Mouse (Mus musculus) left cerebral cortex, postnatal 25 days (tissue): ENCODE measurements at regions not wholly inside any gene's neighbourhood (a gene's known extent, or its start where the extent isn't known, plus 50 kb on each side); places are given as distances from the start of the nearest gene placed in this dataset.

Experiments
- DNase-seq, 2 experiments: peaks; one replicate each; pipeline ENCODE4 v3.0.0; 2022; ENCODE audit warnings: low spot score in 2 of 2, mixed read lengths in 1 of 2
- intact Hi-C: fragments of 180-260 bp; cut with DNase I; formaldehyde crosslinking; loops from one replicate; pipeline ENCODE4 v1.15.1; 2025

DNA sequence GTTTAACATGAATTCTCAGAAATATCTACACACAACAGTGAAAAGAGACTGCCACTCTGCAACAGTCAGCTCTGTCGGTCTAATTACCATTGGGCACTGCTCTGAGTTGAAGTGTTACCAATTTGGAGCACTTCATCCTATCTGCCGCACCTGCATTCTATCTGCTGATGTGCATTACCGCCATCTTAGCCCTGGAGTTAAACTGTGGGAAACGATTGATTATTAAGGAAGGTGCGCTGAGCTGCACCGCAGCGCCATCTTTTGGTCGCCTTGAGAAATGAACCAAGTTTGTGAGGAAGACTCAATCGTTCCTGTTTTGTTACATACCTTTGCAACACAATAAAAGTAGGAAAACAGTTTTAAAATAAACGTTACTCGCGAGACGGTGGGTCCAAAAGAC lies 110.5 kb downstream of the Rergl start:
- intact Hi-C loops, result loop anchor here (5.0 kb wide), 2 partner anchors 914 to 1219 kb away; no protein-coding TSS in a partner anchor
- peak; percentile 49 to 60 for DNase-seq

DNA sequence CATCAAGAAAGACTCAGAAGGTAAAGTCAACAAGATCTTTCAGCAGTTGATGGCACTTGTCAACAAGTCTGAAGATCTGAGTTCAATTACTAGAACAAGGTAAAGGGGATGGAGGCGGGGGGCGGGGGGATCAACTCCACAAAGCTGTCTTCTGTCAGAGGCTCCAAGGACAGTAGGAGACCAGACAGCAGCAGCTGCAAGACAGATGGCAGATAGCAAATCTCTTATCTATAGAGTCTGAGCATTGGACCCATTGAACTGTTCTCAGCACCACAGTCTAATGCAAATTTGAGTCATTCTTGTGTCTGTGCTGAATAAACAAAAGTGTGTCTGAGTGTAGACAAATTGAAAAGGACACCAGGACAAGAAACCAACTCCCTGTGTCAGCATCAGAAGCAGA lies 150.8 kb downstream of the Rergl start:
- intact Hi-C loops, result no loop called here
- DNase-seq, result no peak

DNA sequence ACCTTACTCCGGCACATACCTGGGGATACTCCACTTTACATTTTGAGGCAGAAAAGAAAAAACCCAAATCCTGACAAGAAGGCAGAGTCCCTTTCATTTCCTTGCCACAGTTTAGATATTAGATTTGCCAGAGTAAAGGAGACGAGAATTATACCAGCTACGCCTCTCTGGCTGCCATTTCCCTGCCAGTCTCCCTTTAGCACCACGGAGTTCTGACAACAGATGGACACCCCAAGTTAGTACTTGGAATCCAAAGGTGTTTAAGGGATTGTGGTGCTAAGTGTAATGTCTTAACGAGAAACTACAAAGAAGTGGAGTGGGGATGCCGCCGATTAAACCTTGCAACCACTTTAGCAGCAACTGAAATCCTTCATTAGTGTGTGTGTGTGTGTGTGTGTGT lies 176.6 kb downstream of the Rergl start:
- DNase-seq, result peak in 1 of 2 experiments; percentile 35
- intact Hi-C loops, result no loop called here

DNA sequence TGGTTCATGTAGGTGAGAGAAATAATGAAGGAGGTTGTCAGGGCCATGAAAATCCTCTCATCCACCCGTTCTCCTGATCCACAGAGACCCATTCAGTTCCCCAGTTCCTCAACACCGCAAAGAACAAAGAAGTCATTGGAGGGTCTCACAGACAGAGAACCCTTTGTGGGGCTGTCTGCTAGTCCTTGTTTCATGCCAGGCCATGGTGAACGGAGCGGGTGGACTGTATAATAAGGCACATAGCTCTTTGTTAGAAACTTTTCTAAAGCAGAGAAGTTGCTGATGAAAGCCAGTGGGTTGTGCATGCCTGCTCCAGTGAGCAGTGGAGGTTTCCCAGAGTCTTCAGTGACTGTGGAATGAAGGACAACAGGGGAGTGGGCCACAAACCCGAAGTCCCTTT lies 194.1 kb downstream of the Rergl start:
- no peak for DNase-seq
- intact Hi-C loops, result no loop called here

DNA sequence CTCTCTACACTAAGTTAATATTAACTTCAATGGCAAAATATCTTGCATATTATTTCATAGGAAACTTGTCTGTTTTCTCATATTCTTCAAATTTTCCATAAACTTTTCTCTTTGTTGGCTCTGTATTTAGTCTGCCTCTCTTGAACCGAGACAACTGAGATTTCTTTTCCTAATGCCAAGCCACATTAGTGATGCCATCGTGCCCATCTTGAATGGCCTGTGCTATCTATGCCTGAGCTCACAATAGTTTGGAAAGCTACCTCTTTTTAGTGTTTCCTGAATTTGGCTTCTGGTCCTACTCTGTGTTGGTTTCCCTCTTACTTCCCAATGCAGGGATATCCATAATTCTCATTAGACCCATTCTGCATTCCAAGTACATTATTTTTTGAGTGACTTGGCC lies 197.5 kb downstream of the Rergl start:
- intact Hi-C loops, result no loop called here
- DNase-seq, result no peak

DNA sequence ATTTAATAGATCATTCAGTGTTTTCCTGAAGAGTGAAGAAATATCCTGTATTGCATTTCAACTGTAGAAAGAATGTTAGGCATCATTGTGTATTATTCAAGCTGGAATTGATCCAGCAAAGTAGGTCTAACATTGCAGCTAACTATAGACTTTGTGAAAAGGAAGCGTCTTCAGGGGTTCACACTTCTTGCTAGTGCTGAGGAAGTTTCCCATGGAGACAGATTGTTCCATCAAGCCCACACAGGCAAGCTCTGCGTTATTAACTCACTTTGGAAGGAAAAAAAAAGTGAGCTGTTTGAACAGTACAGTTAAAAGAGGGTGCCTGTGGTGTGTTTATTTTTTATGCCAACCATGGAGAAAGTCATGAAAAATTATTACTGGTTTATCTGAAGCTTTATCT lies 206.1 kb downstream of the Rergl start:
- DNase-seq, result peak; percentile 44 to 88
- intact Hi-C loops, result loop anchor here (5.0 to 10.0 kb wide), 3 partner anchors 38 to 141 kb away; no protein-coding TSS in a partner anchor

DNA sequence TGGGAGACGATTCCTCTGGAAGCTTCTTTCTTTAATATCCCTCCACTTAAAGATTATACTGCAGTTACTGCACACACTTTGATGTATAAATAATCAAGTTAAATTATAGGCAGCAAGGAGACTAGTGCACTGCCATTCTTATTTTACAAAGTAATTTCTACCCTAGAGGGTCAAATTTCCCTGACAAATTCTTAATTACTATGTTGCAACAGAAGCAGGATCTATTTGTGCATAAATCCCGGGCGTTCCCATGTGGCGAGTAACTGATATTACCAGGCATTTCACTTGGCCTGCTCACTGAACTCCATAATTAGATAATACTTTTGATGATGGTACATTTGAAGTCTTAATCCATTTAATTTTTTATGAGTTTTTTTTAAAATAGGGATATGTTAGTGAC lies 222.7 kb downstream of the Rergl start:
- intact Hi-C loops, result no loop called here
- DNase-seq, result no peak

DNA sequence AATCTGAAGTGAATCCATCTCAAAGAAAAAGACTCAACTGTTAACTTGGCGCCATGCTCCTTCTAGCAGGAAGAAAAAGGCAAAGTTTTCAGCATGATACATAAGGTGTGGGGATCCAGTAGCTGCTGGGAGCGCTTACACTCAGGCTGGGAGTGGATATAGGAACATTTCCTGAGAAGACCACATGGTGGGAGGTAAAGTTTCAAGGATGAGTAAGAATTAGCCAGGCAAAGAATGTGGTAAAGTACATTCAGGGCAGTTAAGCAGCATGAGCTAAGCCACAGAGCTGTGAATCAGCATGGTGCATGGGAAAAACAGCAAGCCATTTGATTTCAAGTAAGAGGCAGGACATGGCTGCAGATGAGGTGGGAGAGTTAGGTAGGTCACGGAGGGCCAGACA lies 226.3 kb downstream of the Rergl start:
- intact Hi-C loops, result no loop called here
- peak in 1 of 2 experiments; percentile 45 for DNase-seq

DNA sequence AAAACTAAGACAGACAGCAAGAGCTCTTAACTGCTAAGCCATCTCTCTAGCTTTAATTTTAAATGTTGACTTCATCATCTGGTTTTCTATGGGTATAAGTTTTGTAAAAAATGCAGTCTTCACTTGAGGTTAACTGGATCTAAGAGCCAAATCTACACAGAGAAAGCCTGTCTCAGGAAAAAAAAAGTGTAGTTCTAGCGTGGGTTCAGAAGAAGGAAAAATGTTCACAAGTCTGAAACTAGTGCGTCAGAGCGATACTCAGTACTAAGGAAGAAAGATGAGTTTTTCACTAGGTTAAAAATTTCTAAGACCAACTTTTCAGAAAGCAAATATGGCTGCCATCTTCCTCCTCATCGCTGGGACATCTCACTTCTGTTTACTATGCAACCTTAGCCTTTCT lies 248.1 kb downstream of the Rergl start:
- intact Hi-C loops, result loop anchor here (5.0 to 10.0 kb wide), 2 partner anchors 91 to 449 kb away; no protein-coding TSS in a partner anchor
- DNase-seq, result peak in 1 of 2 experiments; percentile 63

DNA sequence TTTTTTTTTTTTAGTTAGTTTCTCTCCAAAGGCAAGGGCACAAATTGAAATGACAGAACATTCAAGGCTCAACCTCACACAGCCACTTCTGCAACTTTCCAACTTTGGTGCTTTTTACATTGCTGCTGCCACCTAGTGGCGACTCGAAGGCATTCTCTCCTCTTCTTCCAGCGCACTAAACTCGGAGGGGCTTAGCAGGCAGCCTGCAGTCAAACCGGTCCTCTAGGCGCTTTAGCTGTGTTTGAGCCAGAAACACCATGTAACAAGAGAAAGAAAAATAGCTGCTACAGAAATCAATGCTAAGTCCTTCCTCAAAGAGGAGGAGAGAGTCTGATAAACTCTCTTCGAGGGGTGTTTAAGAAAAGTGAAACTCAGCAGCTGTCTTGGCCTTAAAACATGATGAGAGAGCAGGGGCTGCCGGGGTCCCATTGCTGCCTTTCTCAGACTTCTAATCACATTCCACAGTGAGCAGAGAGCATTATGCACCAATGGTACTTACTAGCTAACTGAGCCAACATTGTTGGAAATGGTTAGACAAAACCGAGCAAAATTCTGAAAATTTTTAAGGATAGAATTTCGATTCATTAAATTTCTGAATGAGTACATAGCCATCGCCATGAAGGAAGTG lies 252.7 kb downstream of the Rergl start:
- intact Hi-C loops, result loop anchor here (5.0 kb wide), 2 partner anchors 772 to 1077 kb away; no protein-coding TSS in a partner anchor
- DNase-seq, result peak; percentile 62 to 72

DNA sequence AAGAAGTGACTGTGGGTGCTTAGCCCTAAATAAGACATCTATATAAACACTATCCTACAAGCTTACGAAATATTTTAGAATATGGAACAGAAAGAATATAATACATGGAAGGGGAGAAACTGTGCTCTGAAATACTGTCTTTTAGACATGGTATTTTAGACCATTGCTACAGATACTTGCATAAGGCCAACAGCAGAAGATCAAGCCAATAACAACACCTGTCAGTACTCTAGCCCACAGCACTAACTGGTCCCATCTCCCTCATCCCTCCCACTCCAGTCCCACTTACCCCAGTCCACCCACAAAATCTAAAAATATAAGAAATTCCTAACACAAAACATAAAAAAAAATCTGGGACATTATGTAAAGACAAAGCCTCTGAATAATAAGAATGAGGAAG lies 275.6 kb downstream of the Rergl start:
- intact Hi-C loops, result no loop called here
- DNase-seq, result peak in 1 of 2 experiments; percentile 12

DNA sequence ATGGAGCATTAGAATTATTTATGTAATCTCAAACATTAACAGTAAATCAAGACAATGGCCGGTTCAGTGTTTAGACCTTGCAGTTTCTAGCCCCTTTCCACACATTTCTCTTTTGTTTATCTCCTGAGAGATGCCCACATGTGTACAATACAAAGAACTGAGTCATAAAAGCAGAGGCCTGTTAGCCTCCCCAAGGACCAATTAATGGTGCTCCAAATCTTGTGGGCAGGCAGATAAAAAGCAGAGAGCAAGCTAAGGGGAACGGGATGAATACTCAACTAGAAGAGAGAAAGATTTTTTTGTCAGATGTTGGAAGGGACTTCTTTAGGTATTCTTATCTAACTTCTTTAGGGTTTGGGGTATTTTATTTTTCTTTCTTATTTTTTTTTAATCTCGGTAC lies 287.3 kb downstream of the Rergl start:
- DNase-seq, result no peak
- intact Hi-C loops, result no loop called here

DNA sequence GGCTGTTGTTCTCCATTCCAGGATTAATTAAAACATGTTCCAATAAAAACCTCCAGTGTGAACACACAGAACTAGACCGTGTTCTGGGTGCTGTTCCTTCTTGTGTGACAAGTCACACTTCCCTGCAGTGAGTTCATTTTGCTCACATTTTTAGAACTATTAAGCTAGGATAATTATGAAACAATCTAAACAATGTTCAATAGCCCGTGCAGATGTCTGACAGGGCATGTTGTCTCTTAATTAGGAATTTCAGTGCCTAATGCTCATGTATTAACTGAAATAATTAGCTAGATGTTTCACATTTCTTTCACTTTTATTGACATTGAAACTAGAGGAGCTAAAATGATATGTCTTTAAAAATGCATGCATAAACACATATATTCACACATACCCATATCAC lies 291.5 kb downstream of the Rergl start:
- intact Hi-C loops, result no loop called here
- no peak for DNase-seq

DNA sequence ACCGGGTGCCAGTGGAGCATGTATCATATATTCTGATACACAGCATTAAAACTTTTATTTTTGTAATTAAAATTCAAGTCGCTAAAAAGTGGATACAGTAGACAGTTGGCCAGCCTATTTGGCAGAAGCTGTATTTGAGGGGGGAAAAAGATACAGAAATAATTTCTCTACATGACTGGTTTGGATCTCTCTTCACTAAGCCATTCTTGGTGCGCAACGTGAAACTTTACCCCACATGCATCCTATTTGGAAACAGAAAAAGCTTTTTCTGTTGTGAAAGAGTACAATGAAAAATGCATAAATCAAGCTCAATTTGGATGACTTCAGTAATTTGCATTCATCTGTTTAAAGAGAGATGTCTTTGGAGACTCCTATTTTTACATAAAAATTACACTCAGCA lies 303.2 kb downstream of the Rergl start:
- DNase-seq, result peak in 1 of 2 experiments; percentile 81
- intact Hi-C loops, result loop anchor here (5.0 kb wide), 3 partner anchors 36 to 396 kb away; no protein-coding TSS in a partner anchor

DNA sequence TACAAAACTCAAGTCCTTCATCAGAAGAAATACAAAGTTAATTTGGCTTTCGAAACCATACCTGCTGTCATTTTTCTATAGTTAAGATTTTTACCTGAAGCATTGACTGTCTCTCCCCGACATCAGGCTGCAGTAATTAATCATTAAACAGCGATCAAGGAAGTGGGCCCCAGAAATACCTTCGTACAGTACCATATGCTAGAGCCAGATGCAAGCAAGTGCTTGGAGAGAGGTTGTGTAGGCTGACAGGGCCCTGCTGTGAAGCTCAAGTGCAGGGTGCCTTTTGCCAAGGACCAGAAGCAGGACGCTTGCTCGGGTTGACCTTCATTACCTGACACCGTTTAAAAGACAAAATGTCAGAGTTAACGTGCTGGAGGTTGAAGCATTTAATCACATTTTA lies 315.3 kb downstream of the Rergl start:
- intact Hi-C loops, result no loop called here
- DNase-seq, result no peak

DNA sequence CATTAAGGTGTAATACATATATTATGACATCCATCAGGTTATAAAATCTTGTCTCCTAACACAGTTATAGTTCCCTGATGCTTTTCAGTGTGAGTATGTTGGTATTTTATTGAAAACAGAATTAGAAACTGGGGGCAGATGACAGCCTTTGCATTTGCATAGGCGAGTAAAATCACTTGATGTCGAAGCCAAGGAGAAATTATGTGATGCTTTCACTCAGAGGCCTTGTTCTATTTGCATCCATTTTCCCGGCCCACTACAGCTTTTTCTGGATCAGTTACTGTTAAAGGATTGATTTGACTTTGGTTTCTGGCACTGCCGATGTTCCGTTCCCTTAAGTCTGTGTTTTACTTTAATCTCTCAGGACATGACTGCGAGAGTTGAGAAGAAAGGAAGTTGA lies 341.4 kb downstream of the Rergl start:
- intact Hi-C loops, result loop anchor here (5.0 kb wide), 2 partner anchors 37 to 92 kb away; no protein-coding TSS in a partner anchor
- DNase-seq, result peak; percentile 16 to 84

DNA sequence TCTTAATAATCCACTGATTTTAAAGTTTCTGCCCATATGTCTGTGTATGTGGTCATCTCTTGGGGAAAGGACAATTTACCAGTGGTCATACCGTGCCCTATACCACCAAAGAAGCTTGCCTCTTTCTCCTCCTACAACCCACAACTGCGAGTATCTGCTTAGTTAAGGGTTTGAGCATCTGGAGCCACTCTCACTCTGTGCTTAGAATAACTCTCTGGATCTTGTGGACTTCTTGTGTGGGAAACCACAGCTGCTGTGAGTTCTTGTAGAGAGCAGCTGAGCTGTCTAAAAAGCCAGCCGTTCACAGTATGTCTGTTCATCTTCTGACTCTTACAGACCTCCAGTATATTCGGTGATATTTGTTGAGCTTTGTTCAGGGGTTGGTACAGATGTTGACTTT lies 342.0 kb downstream of the Rergl start:
- intact Hi-C loops, result loop anchor here (5.0 to 10.0 kb wide), 3 partner anchors 38 to 135 kb away; no protein-coding TSS in a partner anchor

DNA sequence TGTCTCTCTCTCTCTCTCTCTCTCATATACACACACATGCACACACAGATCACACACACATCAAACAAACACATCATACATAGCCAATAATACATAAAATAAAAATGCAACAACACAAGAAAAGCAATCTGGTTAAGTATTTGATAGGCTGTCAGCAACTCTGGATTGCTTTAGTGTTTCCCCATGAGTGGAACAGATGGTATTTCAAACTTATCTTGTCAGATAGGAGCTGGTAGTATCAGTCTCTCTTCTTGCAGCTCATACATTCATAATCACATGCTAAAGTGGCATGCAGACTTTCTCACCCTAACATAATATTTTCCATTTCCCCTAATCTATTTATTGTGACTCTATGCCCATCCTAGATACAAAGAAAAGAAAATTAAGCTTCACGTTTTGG lies 347.0 kb downstream of the Rergl start:
- no peak for DNase-seq
- intact Hi-C loops, result loop anchor here (10.0 kb wide), 1 partner anchor 140 kb away; no protein-coding TSS in a partner anchor

More for the DNA sequence above, 342.0 kb downstream of the Rergl start:
- peak; percentile 29 to 88 for DNase-seq

DNA sequence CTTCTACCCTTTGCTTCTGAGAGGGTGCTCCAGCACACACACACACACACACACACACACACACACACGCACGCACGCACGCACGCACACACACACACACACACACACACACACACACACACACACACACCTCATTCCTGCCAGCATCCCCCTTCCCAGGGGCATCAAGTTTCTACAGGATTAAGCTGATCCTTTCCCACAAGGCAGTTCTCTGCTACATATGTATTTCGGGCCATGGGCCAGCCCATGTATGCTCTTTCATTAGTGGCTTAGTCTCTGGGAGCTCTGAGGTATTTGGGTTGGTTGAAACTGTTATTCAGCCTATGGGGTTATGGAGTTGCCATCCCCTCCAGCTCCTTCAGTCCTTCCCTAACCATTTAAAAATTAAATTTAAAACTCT lies 366.1 kb downstream of the Rergl start:
- intact Hi-C loops, result no loop called here
- DNase-seq, result no peak

DNA sequence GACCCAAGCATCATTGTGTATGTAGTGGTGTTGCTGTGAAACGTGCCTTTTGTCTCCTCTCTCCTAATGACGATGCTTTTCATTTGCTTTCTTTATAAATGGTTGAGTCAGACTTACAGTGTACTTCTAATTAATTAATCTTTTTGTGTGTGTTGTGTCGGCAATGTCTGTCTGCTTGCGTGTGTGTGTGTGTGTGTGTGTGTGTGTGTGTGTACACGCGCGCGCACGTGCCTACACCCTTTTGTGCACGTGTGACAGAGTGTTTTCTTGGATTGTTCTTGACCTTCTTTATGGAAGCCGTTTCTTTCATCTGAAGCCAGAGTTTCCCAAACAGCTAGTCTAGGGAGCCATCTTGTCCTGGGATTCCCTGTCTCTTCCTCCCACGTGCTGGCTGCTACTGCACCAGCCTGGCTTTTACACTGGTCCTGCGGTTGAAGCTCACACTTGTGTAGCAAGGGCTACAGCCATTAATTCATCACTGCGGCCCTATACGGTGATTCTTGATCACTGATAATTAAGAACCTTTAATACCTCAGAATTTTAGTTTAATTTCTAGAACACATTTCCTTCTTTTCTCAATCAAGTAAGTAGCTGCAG lies 369.6 kb downstream of the Rergl start:
- DNase-seq, result no peak
- intact Hi-C loops, result no loop called here

DNA sequence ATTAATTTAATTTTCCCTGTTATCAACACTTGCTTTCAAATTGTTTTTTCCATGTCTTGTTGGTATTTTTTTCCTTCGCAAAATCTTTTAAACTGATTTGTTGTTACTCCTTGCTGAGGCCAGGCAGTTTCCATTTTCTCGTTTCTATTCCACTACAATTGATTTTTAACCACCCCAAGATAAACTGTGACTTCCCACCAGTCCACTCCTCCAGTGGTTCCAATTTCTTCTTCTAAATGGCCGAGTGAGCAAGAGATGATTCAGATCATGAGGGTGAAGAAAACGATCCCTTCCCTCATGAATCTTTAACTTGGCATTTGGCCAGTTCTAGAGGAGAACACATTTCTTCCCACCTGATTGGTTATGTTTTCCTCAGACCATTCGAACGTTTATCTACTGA lies 393.5 kb downstream of the Rergl start:
- intact Hi-C loops, result no loop called here
- no peak for DNase-seq
